Mouse (Mus musculus): Measurements from ENCODE around the gene Slc22a16. TPM values are rescaled to one million over a fixed set of nuclear protein-coding genes. Genes with fewer than 3 reads are reported as not detected.

Slc22a16 gene
- polyA plus RNA-seq, 1 experiment from 2014 or later = not detected

GRCm38 (mm10) chr10:40575912-40576634, 5.9 kb downstream of the Slc22a16 start:
- Histone ChIP-seq H3K9ac (ENCODE audit: low read depth, low read length) (no peak overlapping the region), H3K4me2 (no peak overlapping the region), H3K27me3 (ENCODE audit: control insufficient read depth, insufficient read depth, low read length) (no peaks in the 10 kb centered on the region), H3K4me1 (ENCODE audit: control insufficient read depth, insufficient read depth, low read length) (no peaks in the 10 kb centered on the region), H3K36me3 (ENCODE audit: control insufficient read depth, insufficient read depth, low read length) (no peaks in the 10 kb centered on the region), H3K4me3 (ENCODE audit: low read depth, low read length) (no peak overlapping the region), H3K27ac (ENCODE audit: low read depth, low read length) (no peak overlapping the region), H3K9me3 (replicated peaks; ENCODE audit: control insufficient read depth, low read length) (no peaks in the 10 kb centered on the region)
- WGBS (ENCODE audit: insufficient replicate concordance) = 86% methylated on average over 7 of the region's 7 CpGs
- no peak for ATAC-seq (replicated peaks; ENCODE audit: insufficient number of reproducible peaks, low FRiP score, low TSS enrichment)

- no peak overlapping the region for H3K4me3 ChIP-seq (ENCODE audit: low read depth, low read length)
- no peaks in the 10 kb centered on the region for H3K4me1 ChIP-seq (ENCODE audit: control insufficient read depth, insufficient read depth, low read length)
- no peak for ATAC-seq (replicated peaks; ENCODE audit: insufficient number of reproducible peaks, low FRiP score, low TSS enrichment)
- H3K9me3 ChIP-seq (replicated peaks; ENCODE audit: control insufficient read depth, low read length) = no peaks in the 10 kb centered on the region
- no peak overlapping the region for H3K27ac ChIP-seq (ENCODE audit: low read depth, low read length)
- H3K9ac ChIP-seq (ENCODE audit: low read depth, low read length) = no peak overlapping the region
- H3K27me3 ChIP-seq (ENCODE audit: control insufficient read depth, insufficient read depth, low read length) = no peaks in the 10 kb centered on the region
- no peaks in the 10 kb centered on the region for H3K36me3 ChIP-seq (ENCODE audit: control insufficient read depth, insufficient read depth, low read length)
- WGBS (ENCODE audit: insufficient replicate concordance) = 73% methylated on average over 8 of the region's 8 CpGs
- no peak overlapping the region for H3K4me2 ChIP-seq
Observed at GRCm38 (mm10) chr10:40583584-40584255, 13.6 kb downstream of the Slc22a16 start.

- Histone ChIP-seq H3K4me3 (ENCODE audit: low read depth, low read length) (no peak overlapping the region), H3K9me3 (replicated peaks; ENCODE audit: control insufficient read depth, low read length) (no peaks in the 10 kb centered on the region), H3K36me3 (ENCODE audit: control insufficient read depth, insufficient read depth, low read length) (no peaks in the 10 kb centered on the region), H3K9ac (ENCODE audit: low read depth, low read length) (no peak overlapping the region), H3K27ac (ENCODE audit: low read depth, low read length) (no peak overlapping the region), H3K4me2 (no peak overlapping the region), H3K27me3 (ENCODE audit: control insufficient read depth, insufficient read depth, low read length) (no peaks in the 10 kb centered on the region), H3K4me1 (ENCODE audit: control insufficient read depth, insufficient read depth, low read length) (no peaks in the 10 kb centered on the region)
- 70% methylated on average over 7 of the region's 7 CpGs for WGBS (ENCODE audit: insufficient replicate concordance)
- ATAC-seq (replicated peaks; ENCODE audit: insufficient number of reproducible peaks, low FRiP score, low TSS enrichment) = no peak
Observed at GRCm38 (mm10) chr10:40592186-40592585, 22.1 kb downstream of the Slc22a16 start.

GRCm38 (mm10) chr10:40597177-40597576, 27.0 kb downstream of the Slc22a16 start:
- WGBS (ENCODE audit: insufficient replicate concordance) = 90% methylated on average over 3 of the region's 3 CpGs
- Histone ChIP-seq H3K4me3 (ENCODE audit: low read depth, low read length) (no peak overlapping the region), H3K36me3 (ENCODE audit: control insufficient read depth, insufficient read depth, low read length) (no peaks in the 10 kb centered on the region), H3K27me3 (ENCODE audit: control insufficient read depth, insufficient read depth, low read length) (no peaks in the 10 kb centered on the region), H3K4me2 (no peak overlapping the region), H3K9ac (ENCODE audit: low read depth, low read length) (no peak overlapping the region), H3K9me3 (replicated peaks; ENCODE audit: control insufficient read depth, low read length) (no peaks in the 10 kb centered on the region), H3K27ac (ENCODE audit: low read depth, low read length) (no peak overlapping the region), H3K4me1 (ENCODE audit: control insufficient read depth, insufficient read depth, low read length) (no peaks in the 10 kb centered on the region)
- ATAC-seq (replicated peaks; ENCODE audit: insufficient number of reproducible peaks, low FRiP score, low TSS enrichment) = no peak

GRCm38 (mm10) chr10:40604706-40605394, 34.7 kb downstream of the Slc22a16 start:
- 59% methylated on average over 6 of the region's 6 CpGs for WGBS (ENCODE audit: insufficient replicate concordance)
- Histone ChIP-seq H3K27ac (ENCODE audit: low read depth, low read length) (no peak overlapping the region), H3K9ac (ENCODE audit: low read depth, low read length) (no peak overlapping the region), H3K4me3 (ENCODE audit: low read depth, low read length) (no peak overlapping the region), H3K4me2 (no peak overlapping the region), H3K4me1 (ENCODE audit: control insufficient read depth, insufficient read depth, low read length) (no peaks in the 10 kb centered on the region), H3K27me3 (ENCODE audit: control insufficient read depth, insufficient read depth, low read length) (no peaks in the 10 kb centered on the region), H3K36me3 (ENCODE audit: control insufficient read depth, insufficient read depth, low read length) (no peaks in the 10 kb centered on the region), H3K9me3 (replicated peaks; ENCODE audit: control insufficient read depth, low read length) (peaks cover 4% of the 10 kb centered on the region; the same call in 1 of the 2 replicates)
- ATAC-seq (replicated peaks; ENCODE audit: insufficient number of reproducible peaks, low FRiP score, low TSS enrichment) = no peak

- H3K4me1 ChIP-seq (ENCODE audit: control insufficient read depth, insufficient read depth, low read length) = no peaks in the 10 kb centered on the region
- no peaks in the 10 kb centered on the region for H3K27me3 ChIP-seq (ENCODE audit: control insufficient read depth, insufficient read depth, low read length)
- H3K4me3 ChIP-seq (ENCODE audit: low read depth, low read length) = no peak overlapping the region
- no peak overlapping the region for H3K9ac ChIP-seq (ENCODE audit: low read depth, low read length)
- no peaks in the 10 kb centered on the region for H3K36me3 ChIP-seq (ENCODE audit: control insufficient read depth, insufficient read depth, low read length)
- H3K4me2 ChIP-seq = no peak overlapping the region
- no peak overlapping the region for H3K27ac ChIP-seq (ENCODE audit: low read depth, low read length)
- ATAC-seq (replicated peaks; ENCODE audit: insufficient number of reproducible peaks, low FRiP score, low TSS enrichment) = no peak
- H3K9me3 ChIP-seq (replicated peaks; ENCODE audit: control insufficient read depth, low read length) = no peaks in the 10 kb centered on the region
Observed at GRCm38 (mm10) chr10:40617973-40618372, 47.8 kb downstream of the Slc22a16 start.

- Histone ChIP-seq H3K9ac (ENCODE audit: low read depth, low read length) (no peak overlapping the region), H3K9me3 (replicated peaks; ENCODE audit: control insufficient read depth, low read length) (no peaks in the 10 kb centered on the region), H3K4me1 (ENCODE audit: control insufficient read depth, insufficient read depth, low read length) (no peaks in the 10 kb centered on the region), H3K27ac (ENCODE audit: low read depth, low read length) (no peak overlapping the region), H3K4me2 (no peak overlapping the region), H3K36me3 (ENCODE audit: control insufficient read depth, insufficient read depth, low read length) (no peaks in the 10 kb centered on the region), H3K27me3 (ENCODE audit: control insufficient read depth, insufficient read depth, low read length) (no peaks in the 10 kb centered on the region), H3K4me3 (ENCODE audit: low read depth, low read length) (no peak overlapping the region)
- ATAC-seq (replicated peaks; ENCODE audit: insufficient number of reproducible peaks, low FRiP score, low TSS enrichment) = no peak
- WGBS (ENCODE audit: insufficient replicate concordance) = 93% methylated on average over 1 of the region's 1 CpGs
Observed at GRCm38 (mm10) chr10:40619760-40620159, 49.6 kb downstream of the Slc22a16 start.

- ATAC-seq (replicated peaks; ENCODE audit: insufficient number of reproducible peaks, low FRiP score, low TSS enrichment) = no peak
- H3K9ac ChIP-seq (ENCODE audit: low read depth, low read length) = no peak overlapping the region
- H3K9me3 ChIP-seq (replicated peaks; ENCODE audit: control insufficient read depth, low read length) = 0 out of 2 replicates have a peak, but pooled peaks cover 4% of the 10 kb centered on the region
- H3K4me2 ChIP-seq = no peak overlapping the region
- H3K4me1 ChIP-seq (ENCODE audit: control insufficient read depth, insufficient read depth, low read length) = peaks cover 12% of the 10 kb centered on the region
- no peaks in the 10 kb centered on the region for H3K27me3 ChIP-seq (ENCODE audit: control insufficient read depth, insufficient read depth, low read length)
- peak overlapping the region; percentile 80 for H3K27ac ChIP-seq (ENCODE audit: low read depth, low read length)
- no peaks in the 10 kb centered on the region for H3K36me3 ChIP-seq (ENCODE audit: control insufficient read depth, insufficient read depth, low read length)
- 75% methylated on average over 7 of the region's 7 CpGs for WGBS (ENCODE audit: insufficient replicate concordance)
- H3K4me3 ChIP-seq (ENCODE audit: low read depth, low read length) = no peak overlapping the region
Observed at GRCm38 (mm10) chr10:40629140-40629539, 59.0 kb downstream of the Slc22a16 start.

All from heart, embryonic 11.5 days (tissue).